Mouse (Mus musculus) neural tube, embryonic 14.5 days (tissue): ENCODE results near the gene Kcnq2. TPM values are rescaled to one million over a fixed set of nuclear protein-coding genes. Genes with fewer than 3 reads are reported as not detected.

Source experiments
- ATAC-seq: fragments of 200-750 bp; cut with Nextera tagmentation; 2 replicates; pipeline ENCODE4 v1.8.0; 2017; ENCODE audit warnings: low read depth, mild to moderate bottlenecking, moderate TSS enrichment, moderate library complexity
- H3K27ac ChIP-seq: fragments of 300-500 bp; sonication (generic); 2 replicates; pipeline ENCODE4 v1.5.1; 2014; ENCODE audit warnings: low read depth, mild to moderate bottlenecking, control low read depth, low read length, moderate library complexity, mixed read lengths
- H3K27me3 ChIP-seq: fragments of 300-500 bp; sonication (generic); 2 replicates; pipeline ENCODE4 v1.6.1; 2014; ENCODE audit warnings: low read length; ENCODE audit not compliant: control insufficient read depth, insufficient read depth
- H3K36me3 ChIP-seq: fragments of 300-500 bp; sonication (generic); 2 replicates; pipeline ENCODE4 v1.6.1; 2014; ENCODE audit warnings: low read length, mixed read lengths; ENCODE audit not compliant: control insufficient read depth, insufficient read depth
- H3K4me1 ChIP-seq: fragments of 300-500 bp; sonication (generic); 2 replicates; pipeline ENCODE4 v1.6.1; 2014; ENCODE audit warnings: low read length; ENCODE audit not compliant: control insufficient read depth, insufficient read depth
- H3K4me2 ChIP-seq: fragments of 300-500 bp; sonication (generic); 2 replicates; pipeline ENCODE4 v1.6.1; 2014; ENCODE audit warnings: mild to moderate bottlenecking, low read depth, low read length, control low read depth
- H3K4me3 ChIP-seq: fragments of 300-500 bp; sonication (generic); 2 replicates; pipeline ENCODE4 v1.5.1; 2014; ENCODE audit warnings: low read depth, low read length, control low read depth, mixed read lengths
- H3K9ac ChIP-seq: fragments of 300-500 bp; sonication (generic); replicated peaks from 2 replicates; pipeline ENCODE4 v1.6.1; 2014; ENCODE audit warnings: low read depth, mild to moderate bottlenecking, control low read depth, low read length, mixed read lengths
- H3K9me3 ChIP-seq: fragments of 300-500 bp; sonication (generic); 2 replicates; pipeline ENCODE4 v1.6.1; 2016; ENCODE audit warnings: low read length; ENCODE audit not compliant: control insufficient read depth
- WGBS: fragments of 180-500 bp; shearing (Covaris S2); extraction: QIAGEN DNeasy Blood & Tissue Kit; methylation state at CpG from one replicate; pipeline ENCODE4 v1.1.7; 2014; 5-methylcytosine and 5-hydroxymethylcytosine counted together
- polyA plus RNA-seq: library from polyadenylated mRNA; unstranded; fragments of >200 nt; fragmentation: Nextera tagmentation; extraction: Ambion mirVana; gene quantifications from 2 replicates; pipeline ENCODE4 v1.2.1, GENCODE M21; 2014

Kcnq2 gene
- polyA plus RNA-seq, 1 experiment from 2014 or later: 56.7 TPM

GRCm38 (mm10) chr2:181142703-181143135, 7.6 kb upstream of the Kcnq2 start:
- H3K4me3 ChIP-seq: no peak overlapping the region
- 0 out of 2 replicates have a peak, but pooled peaks cover 4% of the 10 kb centered on the region for H3K36me3 ChIP-seq
- 67% methylated on average over 8 of the region's 8 CpGs for WGBS
- H3K4me1 ChIP-seq: peaks cover under 1% of the 10 kb centered on the region; the same call in 1 of the 2 replicates
- H3K27ac ChIP-seq: no peak overlapping the region
- ATAC-seq: no peak
- H3K27me3 ChIP-seq: no peaks in the 10 kb centered on the region
- H3K9ac ChIP-seq: no peak overlapping the region
- no peaks in the 10 kb centered on the region for H3K9me3 ChIP-seq
- H3K4me2 ChIP-seq: no peak overlapping the region

DNA sequence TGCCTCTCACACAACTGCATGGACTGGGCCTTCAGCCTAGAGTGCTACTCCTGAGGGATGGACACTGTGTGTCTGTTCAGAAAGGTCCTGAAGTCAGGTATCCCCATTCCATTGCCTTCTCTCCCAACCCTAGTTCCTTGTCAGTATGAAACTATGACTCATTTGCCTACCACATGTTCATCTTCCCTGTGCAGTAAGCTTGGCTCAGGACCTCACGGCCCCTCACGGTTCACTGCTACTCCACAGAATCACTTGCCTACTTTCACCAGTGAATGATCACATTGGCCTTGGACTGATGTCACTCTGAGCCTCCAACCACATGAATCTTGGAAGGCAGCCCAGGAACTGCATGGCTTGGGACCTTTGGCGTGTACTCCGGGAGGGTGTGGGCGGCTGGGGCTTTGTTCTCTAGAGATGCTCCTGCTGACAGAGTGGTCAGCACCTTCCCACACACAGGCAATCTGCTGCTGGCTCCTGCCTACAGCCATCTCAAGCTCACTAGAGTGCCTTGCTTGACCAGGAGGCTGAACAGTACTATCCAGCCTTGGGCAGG, 4.6 kb upstream of the Kcnq2 start:
- Histone ChIP-seq H3K27me3 (peaks cover 4% of the 10 kb centered on the region; the same call in 1 of the 2 replicates), H3K9ac (no peak overlapping the region), H3K27ac (no peak overlapping the region), H3K36me3 (no peaks in the 10 kb centered on the region), H3K4me3 (no peak overlapping the region), H3K4me1 (no peaks in the 10 kb centered on the region), H3K4me2 (no peak overlapping the region), H3K9me3 (no peaks in the 10 kb centered on the region)
- ATAC-seq: no peak
- 87% methylated on average over 5 of the region's 5 CpGs for WGBS

GRCm38 (mm10) chr2:181136934-181137333, 1.8 kb upstream of the Kcnq2 start:
- Histone ChIP-seq H3K4me3 (no peak overlapping the region), H3K9ac (no peak overlapping the region), H3K36me3 (no peaks in the 10 kb centered on the region), H3K4me1 (peaks cover 13% of the 10 kb centered on the region; the same call in 1 of the 2 replicates), H3K27ac (no peak overlapping the region), H3K4me2 (no peak overlapping the region), H3K9me3 (no peaks in the 10 kb centered on the region), H3K27me3 (peaks cover 5% of the 10 kb centered on the region; the same call in 1 of the 2 replicates)
- ATAC-seq: no peak
- WGBS: 2% methylated on average over 6 of the region's 6 CpGs

GRCm38 (mm10) chr2:181135446-181135818, 332 bp upstream of the Kcnq2 start:
- ATAC-seq: 0 out of 2 replicates have a peak, but pooled peaks have one; percentile 12
- Histone ChIP-seq H3K4me3 (peak overlapping the region; percentile 85), H3K4me1 (peaks cover 17% of the 10 kb centered on the region; the same call in 1 of the 2 replicates), H3K27ac (peak overlapping the region; percentile 96), H3K4me2 (peak overlapping the region; percentile 46), H3K9ac (peak overlapping the region; percentile 80), H3K27me3 (peaks cover 5% of the 10 kb centered on the region; the same call in 1 of the 2 replicates), H3K9me3 (no peaks in the 10 kb centered on the region), H3K36me3 (no peaks in the 10 kb centered on the region)
- WGBS: 8% methylated on average over 4 of the region's 4 CpGs

GRCm38 (mm10) chr2:181133837-181134590, 1.1 kb downstream of the Kcnq2 start:
- peak; percentile 88 for ATAC-seq
- Histone ChIP-seq H3K36me3 (no peaks in the 10 kb centered on the region), H3K9me3 (no peaks in the 10 kb centered on the region), H3K4me1 (peaks cover 21% of the 10 kb centered on the region; the same call in 1 of the 2 replicates), H3K4me3 (peak overlapping the region; percentile 85), H3K4me2 (peak overlapping the region; percentile 46), H3K9ac (peak overlapping the region; percentile 80), H3K27ac (peak overlapping the region; percentile 96), H3K27me3 (peaks cover 5% of the 10 kb centered on the region; the same call in 1 of the 2 replicates)
- WGBS: 5% methylated on average over 22 of the region's 22 CpGs

- H3K9ac ChIP-seq: no peak overlapping the region
- WGBS: 46% methylated on average over 4 of the region's 4 CpGs
- ATAC-seq: no peak
- no peaks in the 10 kb centered on the region for H3K9me3 ChIP-seq
- no peak overlapping the region for H3K4me2 ChIP-seq
- H3K4me1 ChIP-seq: peaks cover 26% of the 10 kb centered on the region; the same call in 1 of the 2 replicates
- no peak overlapping the region for H3K27ac ChIP-seq
- no peak overlapping the region for H3K4me3 ChIP-seq
- H3K27me3 ChIP-seq: peaks cover 5% of the 10 kb centered on the region; the same call in 1 of the 2 replicates
- no peaks in the 10 kb centered on the region for H3K36me3 ChIP-seq
These were observed 4.9 kb downstream of the Kcnq2 start for GRCm38 (mm10) chr2:181130245-181130644.

DNA sequence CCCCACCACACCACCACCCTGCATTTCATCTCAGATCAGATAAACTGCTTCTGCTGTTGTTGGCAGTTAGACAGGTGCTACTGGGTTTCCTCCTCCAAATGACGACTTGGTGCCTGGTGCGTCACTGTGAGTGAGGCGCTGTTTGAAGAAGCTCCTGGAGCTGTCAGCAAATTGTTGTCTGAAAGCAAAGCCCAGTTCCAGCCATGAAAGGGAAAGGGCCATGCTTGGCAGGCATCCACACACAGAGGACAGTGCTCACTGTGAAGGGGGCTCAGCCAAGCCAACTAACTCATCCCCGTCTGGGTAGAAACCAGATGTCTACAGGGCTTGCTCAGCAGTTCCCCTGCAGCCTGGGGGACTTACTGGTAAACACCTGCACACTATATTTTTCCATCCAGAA, 6.1 kb downstream of the Kcnq2 start:
- WGBS: 78% methylated on average over 4 of the region's 4 CpGs
- no peak overlapping the region for H3K4me3 ChIP-seq
- no peak overlapping the region for H3K9ac ChIP-seq
- no peaks in the 10 kb centered on the region for H3K9me3 ChIP-seq
- ATAC-seq: no peak
- H3K27ac ChIP-seq: no peak overlapping the region
- peaks cover 26% of the 10 kb centered on the region; the same call in 1 of the 2 replicates for H3K4me1 ChIP-seq
- no peaks in the 10 kb centered on the region for H3K36me3 ChIP-seq
- no peaks in the 10 kb centered on the region for H3K27me3 ChIP-seq
- no peak overlapping the region for H3K4me2 ChIP-seq

DNA sequence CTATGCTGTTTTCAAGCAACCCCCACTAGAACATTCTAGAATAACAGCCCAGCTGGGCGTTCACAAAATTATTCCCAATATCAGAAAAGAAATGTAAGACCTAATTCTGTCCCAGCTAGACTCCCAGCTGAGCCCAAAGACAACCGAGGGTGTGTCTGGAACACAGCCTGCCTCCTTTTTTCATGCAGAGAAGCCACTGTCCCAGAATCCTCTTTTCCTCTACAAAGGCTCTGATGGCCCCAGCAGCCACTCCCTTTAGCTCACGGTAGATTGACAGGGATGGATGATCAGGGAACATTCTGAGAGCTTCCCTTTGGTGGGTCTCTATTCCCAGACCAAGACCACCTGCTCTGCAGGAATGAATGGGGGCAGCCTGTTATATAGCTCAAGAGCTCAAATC, 7.3 kb downstream of the Kcnq2 start:
- no peaks in the 10 kb centered on the region for H3K9me3 ChIP-seq
- H3K27me3 ChIP-seq: no peaks in the 10 kb centered on the region
- peaks cover 28% of the 10 kb centered on the region for H3K4me1 ChIP-seq
- no peaks in the 10 kb centered on the region for H3K36me3 ChIP-seq
- no peak overlapping the region for H3K27ac ChIP-seq
- ATAC-seq: no peak
- H3K4me2 ChIP-seq: no peak overlapping the region
- 31% methylated on average over 3 of the region's 3 CpGs for WGBS
- H3K4me3 ChIP-seq: no peak overlapping the region
- H3K9ac ChIP-seq: no peak overlapping the region
